Mouse (Mus musculus): ENCODE data around the gene Zfp60. TPM values are rescaled to one million over a fixed set of nuclear protein-coding genes. Genes with fewer than 3 reads are reported as not detected.
A peak's percentile ranks its signal among the peaks of the same experiment; 100 is the strongest.

The Zfp60 gene
- polyA plus RNA-seq, 1 experiment from 2014 or later, result 31.8 TPM

GRCm38 (mm10) chr7:27696711-27697110 lies 34.5 kb upstream of the Zfp60 start:
- 49% methylated on average over 3 of the region's 3 CpGs for WGBS
- no peaks in the 10 kb centered on the region for H3K9me3 ChIP-seq (ENCODE audit: control insufficient read depth, low read length)

GRCm38 (mm10) chr7:27710402-27710801 lies 20.8 kb upstream of the Zfp60 start:
- H3K4me1 ChIP-seq (replicated peaks; ENCODE audit: control insufficient read depth, insufficient read depth, low read length), result no peaks in the 10 kb centered on the region
- WGBS, result 87% methylated on average over 7 of the region's 7 CpGs
- no peak for ATAC-seq (ENCODE audit: low read depth)

More at GRCm38 (mm10) chr7:27696711-27697110, 34.5 kb upstream of the Zfp60 start:
- H3K36me3 ChIP-seq (ENCODE audit: control insufficient read depth, insufficient read depth, low read length), result no peaks in the 10 kb centered on the region
- H3K27me3 ChIP-seq (ENCODE audit: control insufficient read depth, insufficient read depth, low read depth, low read length), result no peaks in the 10 kb centered on the region
- no peak overlapping the region for H3K4me3 ChIP-seq (ENCODE audit: low read length)
- no peak for ATAC-seq (ENCODE audit: low read depth)
- no peak overlapping the region for H3K9ac ChIP-seq (ENCODE audit: low read length)
- H3K27ac ChIP-seq (ENCODE audit: low read length), result no peak overlapping the region
- H3K4me2 ChIP-seq (ENCODE audit: low read depth, low read length), result no peak overlapping the region
- H3K4me1 ChIP-seq (replicated peaks; ENCODE audit: control insufficient read depth, insufficient read depth, low read length), result no peaks in the 10 kb centered on the region

GRCm38 (mm10) chr7:27721951-27722350 lies 9.2 kb upstream of the Zfp60 start:
- no peaks in the 10 kb centered on the region for H3K4me1 ChIP-seq (replicated peaks; ENCODE audit: control insufficient read depth, insufficient read depth, low read length)
- ATAC-seq (ENCODE audit: low read depth), result no peak
- H3K9ac ChIP-seq (ENCODE audit: low read length), result no peak overlapping the region
- H3K36me3 ChIP-seq (ENCODE audit: control insufficient read depth, insufficient read depth, low read length), result no peaks in the 10 kb centered on the region
- H3K4me2 ChIP-seq (ENCODE audit: low read depth, low read length), result no peak overlapping the region
- H3K27ac ChIP-seq (ENCODE audit: low read length), result no peak overlapping the region
- no peaks in the 10 kb centered on the region for H3K27me3 ChIP-seq (ENCODE audit: control insufficient read depth, insufficient read depth, low read depth, low read length)
- no peak overlapping the region for H3K4me3 ChIP-seq (ENCODE audit: low read length)
- no peaks in the 10 kb centered on the region for H3K9me3 ChIP-seq (ENCODE audit: control insufficient read depth, low read length)
- 88% methylated on average over 8 of the region's 8 CpGs for WGBS

More at GRCm38 (mm10) chr7:27710402-27710801, 20.8 kb upstream of the Zfp60 start:
- H3K4me3 ChIP-seq (ENCODE audit: low read length), result no peak overlapping the region
- H3K4me2 ChIP-seq (ENCODE audit: low read depth, low read length), result no peak overlapping the region
- no peaks in the 10 kb centered on the region for H3K27me3 ChIP-seq (ENCODE audit: control insufficient read depth, insufficient read depth, low read depth, low read length)
- H3K9me3 ChIP-seq (ENCODE audit: control insufficient read depth, low read length), result peaks cover 10% of the 10 kb centered on the region; the same call in 1 of the 2 replicates
- H3K9ac ChIP-seq (ENCODE audit: low read length), result no peak overlapping the region
- H3K27ac ChIP-seq (ENCODE audit: low read length), result no peak overlapping the region
- no peaks in the 10 kb centered on the region for H3K36me3 ChIP-seq (ENCODE audit: control insufficient read depth, insufficient read depth, low read length)

GRCm38 (mm10) chr7:27725566-27726538 lies 5.3 kb upstream of the Zfp60 start:
- H3K9ac ChIP-seq (ENCODE audit: low read length), result no peak overlapping the region
- ATAC-seq (ENCODE audit: low read depth), result peak; percentile 60
- WGBS, result 41% methylated on average over 12 of the region's 12 CpGs

GRCm38 (mm10) chr7:27727471-27727870 lies 3.7 kb upstream of the Zfp60 start:
- H3K27me3 ChIP-seq (ENCODE audit: control insufficient read depth, insufficient read depth, low read depth, low read length), result no peaks in the 10 kb centered on the region
- H3K4me3 ChIP-seq (ENCODE audit: low read length), result no peak overlapping the region
- H3K36me3 ChIP-seq (ENCODE audit: control insufficient read depth, insufficient read depth, low read length), result no peaks in the 10 kb centered on the region
- H3K9ac ChIP-seq (ENCODE audit: low read length), result no peak overlapping the region
- no peak for ATAC-seq (ENCODE audit: low read depth)
- H3K4me1 ChIP-seq (replicated peaks; ENCODE audit: control insufficient read depth, insufficient read depth, low read length), result peaks cover 4% of the 10 kb centered on the region; the same call in 1 of the 2 replicates
- no peak overlapping the region for H3K4me2 ChIP-seq (ENCODE audit: low read depth, low read length)
- WGBS, result 59% methylated on average over 2 of the region's 2 CpGs
- no peaks in the 10 kb centered on the region for H3K9me3 ChIP-seq (ENCODE audit: control insufficient read depth, low read length)
- H3K27ac ChIP-seq (ENCODE audit: low read length), result no peak overlapping the region

More at GRCm38 (mm10) chr7:27725566-27726538, 5.3 kb upstream of the Zfp60 start:
- Histone ChIP-seq H3K36me3 (ENCODE audit: control insufficient read depth, insufficient read depth, low read length) (no peaks in the 10 kb centered on the region), H3K4me2 (ENCODE audit: low read depth, low read length) (no peak overlapping the region; the same call in 1 of the 2 replicates), H3K9me3 (ENCODE audit: control insufficient read depth, low read length) (no peaks in the 10 kb centered on the region), H3K27ac (ENCODE audit: low read length) (no peak overlapping the region), H3K27me3 (ENCODE audit: control insufficient read depth, insufficient read depth, low read depth, low read length) (no peaks in the 10 kb centered on the region), H3K4me1 (replicated peaks; ENCODE audit: control insufficient read depth, insufficient read depth, low read length) (no peaks in the 10 kb centered on the region), H3K4me3 (ENCODE audit: low read length) (no peak overlapping the region)

- Histone ChIP-seq H3K4me2 (ENCODE audit: low read depth, low read length) (peak overlapping the region; percentile 83), H3K27me3 (ENCODE audit: control insufficient read depth, insufficient read depth, low read depth, low read length) (no peaks in the 10 kb centered on the region), H3K27ac (ENCODE audit: low read length) (peak overlapping the region; percentile 97), H3K9ac (ENCODE audit: low read length) (peak overlapping the region; percentile 93), H3K4me1 (replicated peaks; ENCODE audit: control insufficient read depth, insufficient read depth, low read length) (peaks cover 8% of the 10 kb centered on the region; the same call in 1 of the 2 replicates), H3K36me3 (ENCODE audit: control insufficient read depth, insufficient read depth, low read length) (no peaks in the 10 kb centered on the region), H3K9me3 (ENCODE audit: control insufficient read depth, low read length) (no peaks in the 10 kb centered on the region), H3K4me3 (ENCODE audit: low read length) (peak overlapping the region; percentile 68)
- WGBS, result 2% methylated on average over 12 of the region's 12 CpGs
- ATAC-seq (ENCODE audit: low read depth), result peak; percentile 12; the same call in 1 of the 2 replicates
Observed at GRCm38 (mm10) chr7:27731946-27732345, 757 bp downstream of the Zfp60 start.

- Histone ChIP-seq H3K4me1 (replicated peaks; ENCODE audit: control insufficient read depth, insufficient read depth, low read length) (peaks cover 8% of the 10 kb centered on the region; the same call in 1 of the 2 replicates), H3K27ac (ENCODE audit: low read length) (no peak overlapping the region), H3K27me3 (ENCODE audit: control insufficient read depth, insufficient read depth, low read depth, low read length) (no peaks in the 10 kb centered on the region), H3K9me3 (ENCODE audit: control insufficient read depth, low read length) (no peaks in the 10 kb centered on the region), H3K4me2 (ENCODE audit: low read depth, low read length) (peak overlapping the region; percentile 83), H3K36me3 (ENCODE audit: control insufficient read depth, insufficient read depth, low read length) (no peaks in the 10 kb centered on the region), H3K4me3 (ENCODE audit: low read length) (peak overlapping the region; percentile 68), H3K9ac (ENCODE audit: low read length) (peak overlapping the region; percentile 93)
- 71% methylated on average over 6 of the region's 6 CpGs for WGBS
- ATAC-seq (ENCODE audit: low read depth), result no peak
Observed at GRCm38 (mm10) chr7:27732508-27732907, 1.3 kb downstream of the Zfp60 start.

GRCm38 (mm10) chr7:27735457-27735856 lies 4.3 kb downstream of the Zfp60 start:
- Histone ChIP-seq H3K9ac (ENCODE audit: low read length) (no peak overlapping the region; the same call in 1 of the 2 replicates), H3K36me3 (ENCODE audit: control insufficient read depth, insufficient read depth, low read length) (peaks cover 16% of the 10 kb centered on the region), H3K27ac (ENCODE audit: low read length) (no peak overlapping the region), H3K4me1 (replicated peaks; ENCODE audit: control insufficient read depth, insufficient read depth, low read length) (peaks cover 8% of the 10 kb centered on the region; the same call in 1 of the 2 replicates), H3K4me2 (ENCODE audit: low read depth, low read length) (no peak overlapping the region), H3K4me3 (ENCODE audit: low read length) (no peak overlapping the region), H3K9me3 (ENCODE audit: control insufficient read depth, low read length) (no peaks in the 10 kb centered on the region), H3K27me3 (ENCODE audit: control insufficient read depth, insufficient read depth, low read depth, low read length) (no peaks in the 10 kb centered on the region)
- ATAC-seq (ENCODE audit: low read depth), result no peak
- WGBS, result 77% methylated on average over 5 of the region's 5 CpGs

GRCm38 (mm10) chr7:27756351-27757047 lies 25.3 kb downstream of the Zfp60 start:
- Histone ChIP-seq H3K4me1 (replicated peaks; ENCODE audit: control insufficient read depth, insufficient read depth, low read length) (no peaks in the 10 kb centered on the region), H3K4me2 (ENCODE audit: low read depth, low read length) (no peak overlapping the region), H3K9ac (ENCODE audit: low read length) (no peak overlapping the region), H3K4me3 (ENCODE audit: low read length) (no peak overlapping the region), H3K9me3 (ENCODE audit: control insufficient read depth, low read length) (no peaks in the 10 kb centered on the region), H3K27me3 (ENCODE audit: control insufficient read depth, insufficient read depth, low read depth, low read length) (no peaks in the 10 kb centered on the region), H3K27ac (ENCODE audit: low read length) (no peak overlapping the region), H3K36me3 (ENCODE audit: control insufficient read depth, insufficient read depth, low read length) (peaks cover 3% of the 10 kb centered on the region)
- ATAC-seq (ENCODE audit: low read depth), result no peak
- WGBS, result 36% methylated on average over 5 of the region's 5 CpGs

All from lung, embryonic 16.5 days (tissue).